Mouse (Mus musculus) spleen, adult 2 months (tissue): ENCODE results near the gene Plpp2.

Experiments used
- CTCF ChIP-seq: fragments of 200-500 bp; IDR thresholded peaks from 2 replicates; pipeline ENCODE4 v1.5.1; 2011; ENCODE audit warnings: mild to moderate bottlenecking, inconsistent platforms; ENCODE audit not compliant: insufficient read depth, insufficient read length, insufficient replicate concordance; ENCODE audit errors: extremely low read depth
- POLR2A ChIP-seq: fragments of 200-500 bp; IDR thresholded peaks from 2 replicates; pipeline ENCODE4 v1.6.1; 2011; ENCODE audit warnings: low read depth, low read length, inconsistent platforms

GRCm38 (mm10) chr10:79541522-79541921, 7.9 kb upstream of the Plpp2 start:
- TF ChIP-seq CTCF (no peak), POLR2A (no peak)
